Mouse (Mus musculus): ENCODE measurements at regions not wholly inside any gene's neighbourhood (a gene's known extent, or its start where the extent isn't known, plus 50 kb on each side); places are given as distances from the start of the nearest gene placed in this dataset.

GRCm38 (mm10) chr7:116857141-116857540 lies 353.0 kb downstream of the Nucb2 start:
- Histone ChIP-seq H3K9me3 (replicated peaks; ENCODE audit: control insufficient read depth, low read length) (no peaks in the 10 kb centered on the region), H3K4me1 (ENCODE audit: control insufficient read depth, insufficient read depth, low read length) (no peaks in the 10 kb centered on the region), H3K36me3 (ENCODE audit: control insufficient read depth, insufficient read depth, low read length) (no peaks in the 10 kb centered on the region), H3K4me2 (ENCODE audit: low read length) (no peak overlapping the region), H3K9ac (ENCODE audit: low read length) (no peak overlapping the region), H3K27me3 (replicated peaks; ENCODE audit: control insufficient read depth, insufficient read depth, low read length) (no peaks in the 10 kb centered on the region), H3K4me3 (ENCODE audit: low read depth, low read length) (no peak overlapping the region), H3K27ac (ENCODE audit: low read depth, low read length) (no peak overlapping the region)
- WGBS = 87% methylated on average over 5 of the region's 5 CpGs
- DNase-seq (ENCODE audit: low spot score) (no peak), ATAC-seq (no peak)

- no peaks in the 10 kb centered on the region for H3K27me3 ChIP-seq (replicated peaks; ENCODE audit: control insufficient read depth, insufficient read depth, low read length)
- no peak overlapping the region for H3K4me3 ChIP-seq (ENCODE audit: low read depth, low read length)
- H3K4me1 ChIP-seq (ENCODE audit: control insufficient read depth, insufficient read depth, low read length) = no peaks in the 10 kb centered on the region
- H3K36me3 ChIP-seq (ENCODE audit: control insufficient read depth, insufficient read depth, low read length) = no peaks in the 10 kb centered on the region
- no peak overlapping the region for H3K27ac ChIP-seq (ENCODE audit: low read depth, low read length)
- WGBS = 73% methylated on average over 4 of the region's 4 CpGs
- ATAC-seq = no peak
- DNase-seq (ENCODE audit: low spot score) = no peak
- no peaks in the 10 kb centered on the region for H3K9me3 ChIP-seq (replicated peaks; ENCODE audit: control insufficient read depth, low read length)
- H3K4me2 ChIP-seq (ENCODE audit: low read length) = no peak overlapping the region
- no peak overlapping the region for H3K9ac ChIP-seq (ENCODE audit: low read length)
These were observed 353.6 kb downstream of the Nucb2 start for GRCm38 (mm10) chr7:116857744-116858143.

- Histone ChIP-seq H3K27ac (ENCODE audit: low read depth, low read length) (no peak overlapping the region), H3K27me3 (replicated peaks; ENCODE audit: control insufficient read depth, insufficient read depth, low read length) (no peaks in the 10 kb centered on the region), H3K4me2 (ENCODE audit: low read length) (no peak overlapping the region), H3K36me3 (ENCODE audit: control insufficient read depth, insufficient read depth, low read length) (no peaks in the 10 kb centered on the region), H3K9me3 (replicated peaks; ENCODE audit: control insufficient read depth, low read length) (no peaks in the 10 kb centered on the region), H3K9ac (ENCODE audit: low read length) (no peak overlapping the region), H3K4me3 (ENCODE audit: low read depth, low read length) (no peak overlapping the region), H3K4me1 (ENCODE audit: control insufficient read depth, insufficient read depth, low read length) (no peaks in the 10 kb centered on the region)
- 80% methylated on average over 5 of the region's 5 CpGs for WGBS
- ATAC-seq (no peak), DNase-seq (ENCODE audit: low spot score) (no peak)
These were observed 378.2 kb downstream of the Nucb2 start for GRCm38 (mm10) chr7:116882268-116882964.

- H3K9ac ChIP-seq (ENCODE audit: low read length) = no peak overlapping the region
- H3K27me3 ChIP-seq (replicated peaks; ENCODE audit: control insufficient read depth, insufficient read depth, low read length) = no peaks in the 10 kb centered on the region
- H3K4me3 ChIP-seq (ENCODE audit: low read depth, low read length) = no peak overlapping the region
- no peak overlapping the region for H3K4me2 ChIP-seq (ENCODE audit: low read length)
- no peaks in the 10 kb centered on the region for H3K4me1 ChIP-seq (ENCODE audit: control insufficient read depth, insufficient read depth, low read length)
- WGBS = 57% methylated on average over 6 of the region's 6 CpGs
- ATAC-seq = no peak
- H3K9me3 ChIP-seq (replicated peaks; ENCODE audit: control insufficient read depth, low read length) = no peaks in the 10 kb centered on the region
- no peaks in the 10 kb centered on the region for H3K36me3 ChIP-seq (ENCODE audit: control insufficient read depth, insufficient read depth, low read length)
- DNase-seq (ENCODE audit: low spot score) = peak; percentile 20
- no peak overlapping the region for H3K27ac ChIP-seq (ENCODE audit: low read depth, low read length)
These were observed 389.7 kb downstream of the Nucb2 start for GRCm38 (mm10) chr7:116893846-116894245.

GRCm38 (mm10) chr7:116915797-116916196 lies 411.6 kb downstream of the Nucb2 start:
- no peak overlapping the region for H3K9ac ChIP-seq (ENCODE audit: low read length)
- ATAC-seq = no peak
- no peaks in the 10 kb centered on the region for H3K9me3 ChIP-seq (replicated peaks; ENCODE audit: control insufficient read depth, low read length)
- H3K4me3 ChIP-seq (ENCODE audit: low read depth, low read length) = no peak overlapping the region
- H3K4me1 ChIP-seq (ENCODE audit: control insufficient read depth, insufficient read depth, low read length) = no peaks in the 10 kb centered on the region
- no peak overlapping the region for H3K27ac ChIP-seq (ENCODE audit: low read depth, low read length)
- H3K4me2 ChIP-seq (ENCODE audit: low read length) = no peak overlapping the region
- H3K36me3 ChIP-seq (ENCODE audit: control insufficient read depth, insufficient read depth, low read length) = no peaks in the 10 kb centered on the region
- H3K27me3 ChIP-seq (replicated peaks; ENCODE audit: control insufficient read depth, insufficient read depth, low read length) = no peaks in the 10 kb centered on the region
- DNase-seq (ENCODE audit: low spot score) = no peak
- 43% methylated on average over 6 of the region's 6 CpGs for WGBS

- DNase-seq (ENCODE audit: low spot score) (no peak), ATAC-seq (no peak)
- H3K4me1 ChIP-seq (ENCODE audit: control insufficient read depth, insufficient read depth, low read length) = no peaks in the 10 kb centered on the region
- H3K9me3 ChIP-seq (replicated peaks; ENCODE audit: control insufficient read depth, low read length) = no peaks in the 10 kb centered on the region
- no peak overlapping the region for H3K9ac ChIP-seq (ENCODE audit: low read length)
- no peak overlapping the region for H3K27ac ChIP-seq (ENCODE audit: low read depth, low read length)
- H3K4me2 ChIP-seq (ENCODE audit: low read length) = no peak overlapping the region
- WGBS = 94% methylated on average over 6 of the region's 6 CpGs
- no peaks in the 10 kb centered on the region for H3K36me3 ChIP-seq (ENCODE audit: control insufficient read depth, insufficient read depth, low read length)
- H3K4me3 ChIP-seq (ENCODE audit: low read depth, low read length) = no peak overlapping the region
- H3K27me3 ChIP-seq (replicated peaks; ENCODE audit: control insufficient read depth, insufficient read depth, low read length) = no peaks in the 10 kb centered on the region
These were observed 413.9 kb downstream of the Nucb2 start for GRCm38 (mm10) chr7:116917921-116918670.

- ATAC-seq (no peak), DNase-seq (ENCODE audit: low spot score) (peak; percentile 14)
- WGBS = 85% methylated on average over 2 of the region's 2 CpGs
- H3K4me2 ChIP-seq (ENCODE audit: low read length) = no peak overlapping the region
- H3K27ac ChIP-seq (ENCODE audit: low read depth, low read length) = no peak overlapping the region
- no peaks in the 10 kb centered on the region for H3K4me1 ChIP-seq (ENCODE audit: control insufficient read depth, insufficient read depth, low read length)
- H3K9ac ChIP-seq (ENCODE audit: low read length) = no peak overlapping the region
- no peaks in the 10 kb centered on the region for H3K27me3 ChIP-seq (replicated peaks; ENCODE audit: control insufficient read depth, insufficient read depth, low read length)
- H3K9me3 ChIP-seq (replicated peaks; ENCODE audit: control insufficient read depth, low read length) = no peaks in the 10 kb centered on the region
- H3K4me3 ChIP-seq (ENCODE audit: low read depth, low read length) = no peak overlapping the region
- H3K36me3 ChIP-seq (ENCODE audit: control insufficient read depth, insufficient read depth, low read length) = no peaks in the 10 kb centered on the region
These were observed 434.3 kb upstream of the Xylt1 start for GRCm38 (mm10) chr7:116946448-116946847.

- Histone ChIP-seq H3K9ac (ENCODE audit: low read length) (no peak overlapping the region), H3K4me3 (ENCODE audit: low read depth, low read length) (no peak overlapping the region), H3K27me3 (replicated peaks; ENCODE audit: control insufficient read depth, insufficient read depth, low read length) (no peaks in the 10 kb centered on the region), H3K27ac (ENCODE audit: low read depth, low read length) (no peak overlapping the region), H3K4me2 (ENCODE audit: low read length) (no peak overlapping the region), H3K36me3 (ENCODE audit: control insufficient read depth, insufficient read depth, low read length) (no peaks in the 10 kb centered on the region), H3K4me1 (ENCODE audit: control insufficient read depth, insufficient read depth, low read length) (no peaks in the 10 kb centered on the region), H3K9me3 (replicated peaks; ENCODE audit: control insufficient read depth, low read length) (no peaks in the 10 kb centered on the region)
- DNase-seq (ENCODE audit: low spot score) (no peak), ATAC-seq (no peak)
- 75% methylated on average over 14 of the region's 14 CpGs for WGBS
These were observed 421.4 kb upstream of the Xylt1 start for GRCm38 (mm10) chr7:116959196-116959895.

GRCm38 (mm10) chr7:116963839-116964238 lies 416.9 kb upstream of the Xylt1 start:
- no peaks in the 10 kb centered on the region for H3K36me3 ChIP-seq (ENCODE audit: control insufficient read depth, insufficient read depth, low read length)
- H3K4me3 ChIP-seq (ENCODE audit: low read depth, low read length) = no peak overlapping the region
- H3K27me3 ChIP-seq (replicated peaks; ENCODE audit: control insufficient read depth, insufficient read depth, low read length) = no peaks in the 10 kb centered on the region
- H3K9ac ChIP-seq (ENCODE audit: low read length) = no peak overlapping the region
- 63% methylated on average over 6 of the region's 6 CpGs for WGBS
- H3K27ac ChIP-seq (ENCODE audit: low read depth, low read length) = no peak overlapping the region
- DNase-seq (ENCODE audit: low spot score) (peak; percentile 16), ATAC-seq (no peak)
- H3K4me1 ChIP-seq (ENCODE audit: control insufficient read depth, insufficient read depth, low read length) = no peaks in the 10 kb centered on the region
- no peak overlapping the region for H3K4me2 ChIP-seq (ENCODE audit: low read length)
- no peaks in the 10 kb centered on the region for H3K9me3 ChIP-seq (replicated peaks; ENCODE audit: control insufficient read depth, low read length)
